Comparison of ENCODE assay signal across 8 mouse cellular contexts in the genomic region with DNA sequence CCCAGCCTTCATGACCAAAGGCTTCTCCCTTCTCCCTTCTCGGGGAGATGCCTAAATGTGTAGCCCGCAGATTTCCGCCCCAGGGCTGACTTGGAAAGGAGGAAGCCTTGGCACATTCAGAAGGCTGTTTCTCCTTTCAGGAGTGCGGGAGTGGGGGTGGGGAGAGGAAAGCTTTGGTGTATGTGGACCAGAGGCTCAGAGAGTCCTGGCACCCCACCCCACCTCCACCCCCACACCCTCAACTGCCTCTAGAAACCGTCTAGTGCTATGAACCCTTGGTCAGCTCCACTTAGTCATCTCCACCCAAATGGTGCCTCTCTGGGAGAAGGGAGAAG. TPM values are rescaled to one million over a fixed set of nuclear protein-coding genes. Genes with fewer than 3 reads are reported as not detected.
DNase-seq lines count a peak whose midpoint lies in the region; ATAC-seq and TF ChIP-seq lines count a peak whose summit lies in the region.

No protein-coding gene starts in this region.

- 0 out of 2 replicates have a peak, but pooled peaks have one; percentile 19 for ATAC-seq in heart, embryonic 15.5 days (replicated peaks; ENCODE audit: insufficient number of reproducible peaks, insufficient read depth, low FRiP score, low read depth)
- ATAC-seq in heart, embryonic 16.5 days (replicated peaks; ENCODE audit: extremely low read depth, insufficient read depth, low FRiP score) = no peak
- peak; percentile 39 for ATAC-seq in lung, embryonic 16.5 days (ENCODE audit: low read depth)
- peak; percentile 51 for ATAC-seq in stomach, postnatal 0 days (ENCODE audit: low FRiP score, low TSS enrichment)

- intact Hi-C loops in heart, postnatal 36 days (cut with DNase I) = loop anchor here (2.0 to 5.0 kb wide), 2 partner anchors 58 to 104 kb away; no protein-coding TSS in a partner anchor

- TF ChIP-seq CTCF in stomach, postnatal 0 days (IDR thresholded peaks at IDR 0.05; ENCODE audit: low read depth) = no peak

- no peak overlapping the region for H3K27ac ChIP-seq in heart, embryonic 15.5 days
- H3K27ac ChIP-seq in heart, embryonic 16.5 days (ENCODE audit: low read length) = no peak overlapping the region
- no peak overlapping the region for H3K27ac ChIP-seq in lung, embryonic 16.5 days (ENCODE audit: low read length)
- H3K27ac ChIP-seq in stomach, postnatal 0 days (replicated peaks) = no peak overlapping the region; the same call in 1 of the 2 replicates

- H3K4me3 ChIP-seq in heart, embryonic 15.5 days = peak overlapping the region; percentile 73
- H3K4me3 ChIP-seq in heart, embryonic 16.5 days (ENCODE audit: low read length) = peak overlapping the region; percentile 76
- peak overlapping the region; percentile 76 for H3K4me3 ChIP-seq in lung, embryonic 16.5 days (ENCODE audit: low read length)
- H3K4me3 ChIP-seq in stomach, postnatal 0 days (ENCODE audit: low read depth, low read length) = peak overlapping the region; percentile 68

- H3K36me3 ChIP-seq in heart, embryonic 15.5 days = no peaks in the 10 kb centered on the region
- H3K36me3 ChIP-seq in heart, embryonic 16.5 days (ENCODE audit: control insufficient read depth, insufficient read depth) = no peaks in the 10 kb centered on the region
- no peaks in the 10 kb centered on the region for H3K36me3 ChIP-seq in lung, embryonic 16.5 days (ENCODE audit: control insufficient read depth, insufficient read depth, low read length)
- no peaks in the 10 kb centered on the region for H3K36me3 ChIP-seq in stomach, postnatal 0 days (ENCODE audit: control insufficient read depth, insufficient read depth, low read length)

- TF ChIP-seq EP300 in stomach, postnatal 0 days (optimal IDR thresholded peaks at IDR 0.05) = no peak

- H3K4me1 ChIP-seq in heart, embryonic 15.5 days (replicated peaks) = peaks cover 14% of the 10 kb centered on the region
- no peaks in the 10 kb centered on the region; the same call in 1 of the 2 replicates for H3K4me1 ChIP-seq in heart, embryonic 16.5 days (ENCODE audit: control insufficient read depth, insufficient read depth, low read length)
- peaks cover 8% of the 10 kb centered on the region; the same call in 1 of the 2 replicates for H3K4me1 ChIP-seq in lung, embryonic 16.5 days (replicated peaks; ENCODE audit: control insufficient read depth, insufficient read depth, low read length)
- H3K4me1 ChIP-seq in stomach, postnatal 0 days (replicated peaks; ENCODE audit: control insufficient read depth, insufficient read depth) = no peaks in the 10 kb centered on the region

- H3K9ac ChIP-seq in heart, embryonic 15.5 days = peak overlapping the region; percentile 68; the same call in 1 of the 2 replicates
- H3K9ac ChIP-seq in heart, embryonic 16.5 days (ENCODE audit: low read length) = peak overlapping the region; percentile 83; the same call in 1 of the 2 replicates
- H3K9ac ChIP-seq in lung, embryonic 16.5 days (ENCODE audit: low read length) = peak overlapping the region; percentile 79
- H3K9ac ChIP-seq in stomach, postnatal 0 days (ENCODE audit: low read length) = peak overlapping the region; percentile 66

- peak overlapping the region; percentile 96 for H3K4me2 ChIP-seq in heart, embryonic 15.5 days
- peak overlapping the region; percentile 91 for H3K4me2 ChIP-seq in heart, embryonic 16.5 days (ENCODE audit: low read depth, low read length)
- peak overlapping the region; percentile 88 for H3K4me2 ChIP-seq in lung, embryonic 16.5 days (ENCODE audit: low read depth, low read length)
- H3K4me2 ChIP-seq in stomach, postnatal 0 days (replicated peaks; ENCODE audit: low read depth) = peak overlapping the region; percentile 91

- no peaks in the 10 kb centered on the region for H3K9me3 ChIP-seq in heart, embryonic 15.5 days (replicated peaks)
- no peaks in the 10 kb centered on the region for H3K9me3 ChIP-seq in heart, embryonic 16.5 days (replicated peaks; ENCODE audit: control insufficient read depth, low read length)
- H3K9me3 ChIP-seq in lung, embryonic 16.5 days (ENCODE audit: control insufficient read depth, low read length) = no peaks in the 10 kb centered on the region
- H3K9me3 ChIP-seq in stomach, postnatal 0 days (ENCODE audit: control insufficient read depth, low read length) = no peaks in the 10 kb centered on the region

- WGBS in heart, embryonic 15.5 days = 26% methylated on average over 5 of the region's 5 CpGs
- 17% methylated on average over 5 of the region's 5 CpGs for WGBS in heart, embryonic 16.5 days
- WGBS in lung, embryonic 16.5 days = 8% methylated on average over 5 of the region's 5 CpGs
- WGBS in stomach, postnatal 0 days = 16% methylated on average over 4 of the region's 5 CpGs

- DNase-seq in heart, postnatal 36 days = no peak
- peak; percentile 47 for DNase-seq in R1 (ENCODE audit: low read depth, low spot score)
- peak; percentile 16 for DNase-seq in stomach, postnatal 0 days (ENCODE audit: low spot score)
- DNase-seq in right cerebral cortex, adult 18-20 months = no peak
- DNase-seq in retina, postnatal 1 day = no peak

- H3K27me3 ChIP-seq in heart, embryonic 15.5 days = no peaks in the 10 kb centered on the region
- H3K27me3 ChIP-seq in heart, embryonic 16.5 days (ENCODE audit: control insufficient read depth, insufficient read depth, low read length) = 0 out of 2 replicates have a peak, but pooled peaks cover 5% of the 10 kb centered on the region
- H3K27me3 ChIP-seq in lung, embryonic 16.5 days (ENCODE audit: control insufficient read depth, insufficient read depth, low read depth, low read length) = no peaks in the 10 kb centered on the region
- H3K27me3 ChIP-seq in stomach, postnatal 0 days (ENCODE audit: control insufficient read depth, insufficient read depth, low read length) = no peaks in the 10 kb centered on the region

RNA-seq across cellular contexts. Expression of a gene that starts 0.4 kb away (rescaled TPM):
- polyA plus RNA-seq in heart, embryonic 15.5 days (2015; fragmentation: Nextera tagmentation; extraction: Ambion mirVana) = 16.9 and 20.6 TPM in 2 replicates
- 1 to 10 TPM; 2.0 to 3.4 TPM for total RNA-seq in heart, postnatal 36 days (2021)
- 16.8 and 19.5 TPM in 2 replicates for polyA plus RNA-seq in heart, embryonic 16.5 days (2015; fragmentation: Nextera tagmentation; extraction: Ambion mirVana)
- polyA plus RNA-seq in lung, embryonic 16.5 days (2015; fragmentation: Nextera tagmentation; extraction: Ambion mirVana) = 32.9 and 33.3 TPM in 2 replicates
- 21.5 and 23.0 TPM in 2 replicates for polyA plus RNA-seq in stomach, postnatal 0 days (2015; fragmentation: Nextera tagmentation; extraction: Ambion mirVana)

Comparison
In these comparisons a context has a peak if more than half of its experiments do, and no peak if none do; other contexts are left out.
1. DNase-seq: peak in R1 (single experiment) and stomach, postnatal 0 days (single experiment); none in heart, postnatal 36 days (0 of 2), right cerebral cortex, adult 18-20 months (single experiment) and retina, postnatal 1 day (single experiment).
2. Peak in every context shown above with its lines, with median percentiles within 50 percentile points of each other: H3K4me2 ChIP-seq, H3K4me3 ChIP-seq and H3K9ac ChIP-seq.